Mouse (Mus musculus): ENCODE results near the gene Tet1. TPM values are rescaled to one million over a fixed set of nuclear protein-coding genes. Genes with fewer than 3 reads are reported as not detected.

Gene Tet1
- polyA plus RNA-seq, 1 experiment from 2014 or later, result 22.8 TPM

DNA sequence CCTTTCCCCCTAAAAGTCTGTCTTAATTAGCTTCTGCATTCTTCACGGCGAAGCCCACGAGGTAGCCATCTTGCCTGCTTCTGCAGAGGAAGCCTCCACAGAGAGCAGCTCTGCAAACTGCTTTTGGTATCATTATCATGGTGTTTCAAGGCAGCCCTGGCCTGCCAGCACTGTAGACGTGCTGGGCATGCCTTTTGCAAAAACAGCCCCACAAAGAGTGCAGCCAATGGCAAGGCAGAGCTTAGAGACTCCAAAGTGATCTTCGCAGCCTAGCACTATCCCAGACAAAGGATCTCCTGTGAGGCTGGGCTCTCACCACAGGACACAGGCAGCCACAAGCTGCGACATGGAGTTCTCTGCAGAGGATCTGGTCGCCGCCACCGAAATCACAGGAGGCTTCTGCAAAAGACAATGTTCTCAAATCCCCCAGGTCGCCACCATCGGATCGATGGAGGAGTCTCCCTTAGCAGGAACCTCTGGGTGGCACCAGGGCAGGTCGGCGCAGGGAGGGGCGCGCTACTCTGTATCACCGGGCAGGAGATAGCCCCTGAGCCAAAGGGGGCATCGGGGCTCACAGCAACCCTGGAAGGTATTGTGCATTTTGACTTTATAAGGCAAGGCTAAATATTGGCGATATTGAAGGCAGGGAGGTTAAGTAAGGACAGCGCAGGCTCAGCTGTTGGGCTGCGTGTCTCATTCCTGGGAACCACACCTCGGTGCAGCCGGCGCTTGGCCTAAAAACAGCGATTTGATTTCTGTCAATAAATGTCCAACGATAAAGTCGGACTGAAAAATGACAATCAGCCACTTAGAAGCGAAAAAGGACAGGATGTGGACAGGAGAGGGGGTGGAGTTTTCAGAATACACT lies 43.4 kb downstream of the Tet1 start:
- Histone ChIP-seq H3K9ac (peak overlapping the region; percentile 57), H3K27ac (peak overlapping the region; percentile 86), H3K36me3 (0 out of 2 replicates have a peak, but pooled peaks cover 4% of the 10 kb centered on the region), H3K4me3 (peak overlapping the region; percentile 48), H3K9me3 (no peaks in the 10 kb centered on the region), H3K27me3 (no peaks in the 10 kb centered on the region), H3K4me1 (peaks cover 24% of the 10 kb centered on the region), H3K4me2 (peak overlapping the region; percentile 84)
- peak; percentile 92 for ATAC-seq (ENCODE audit: insufficient number of reproducible peaks, low FRiP score, low TSS enrichment, low read depth)
- WGBS, result 2% methylated on average over 28 of the region's 28 CpGs

DNA sequence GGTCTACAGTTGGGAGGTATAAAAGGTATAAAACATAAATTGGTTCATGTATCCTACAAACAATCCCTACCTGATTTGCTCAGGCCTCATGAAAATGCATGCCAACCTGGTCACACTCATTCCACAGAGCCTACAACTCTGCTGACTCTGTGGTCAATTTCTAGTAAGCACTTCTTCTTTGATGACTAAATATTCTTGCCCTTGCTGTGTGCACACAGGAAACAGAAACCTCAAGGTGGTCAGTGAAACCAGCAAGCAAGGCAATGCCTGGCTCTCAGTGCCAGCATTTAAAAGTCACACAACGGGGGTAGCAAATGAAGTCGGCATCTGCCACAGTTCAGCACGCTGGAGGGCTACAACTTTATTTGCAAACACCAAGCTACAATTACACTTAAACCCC lies 45.2 kb downstream of the Tet1 start:
- 49% methylated on average over 3 of the region's 3 CpGs for WGBS
- no peak overlapping the region for H3K9ac ChIP-seq
- H3K36me3 ChIP-seq, result 0 out of 2 replicates have a peak, but pooled peaks cover 4% of the 10 kb centered on the region
- no peak overlapping the region for H3K27ac ChIP-seq
- no peaks in the 10 kb centered on the region for H3K9me3 ChIP-seq
- peak overlapping the region; percentile 35 for H3K4me2 ChIP-seq
- peaks cover 24% of the 10 kb centered on the region for H3K4me1 ChIP-seq
- ATAC-seq (ENCODE audit: insufficient number of reproducible peaks, low FRiP score, low TSS enrichment, low read depth), result no peak
- H3K27me3 ChIP-seq, result no peaks in the 10 kb centered on the region
- 0 out of 2 replicates have a peak overlapping the region, but pooled peaks have one; percentile 20 for H3K4me3 ChIP-seq

DNA sequence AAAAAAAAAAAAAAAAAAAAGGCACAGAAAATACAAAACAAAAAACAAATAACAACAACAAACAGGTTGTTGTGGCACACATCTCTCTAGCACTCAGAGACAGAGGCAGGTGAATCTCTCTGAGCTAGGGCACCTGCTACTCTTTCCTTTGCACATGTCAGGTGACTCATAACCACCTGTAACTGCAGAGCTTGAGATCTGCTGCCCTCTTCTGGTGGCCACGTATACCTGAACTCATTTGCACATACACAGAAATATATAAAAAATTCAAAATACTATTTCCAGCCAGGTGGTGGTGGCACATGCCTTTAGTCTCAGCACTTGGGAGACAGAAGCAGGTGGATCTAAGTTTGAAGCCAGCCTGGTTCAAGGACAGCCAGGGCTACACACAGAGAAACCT lies 46.4 kb downstream of the Tet1 start:
- 0 out of 2 replicates have a peak, but pooled peaks cover 4% of the 10 kb centered on the region for H3K36me3 ChIP-seq
- no peak overlapping the region for H3K27ac ChIP-seq
- WGBS, result 97% methylated on average over 1 of the region's 1 CpGs
- no peak overlapping the region for H3K9ac ChIP-seq
- H3K4me2 ChIP-seq, result no peak overlapping the region
- no peaks in the 10 kb centered on the region for H3K27me3 ChIP-seq
- no peak for ATAC-seq (ENCODE audit: insufficient number of reproducible peaks, low FRiP score, low TSS enrichment, low read depth)
- H3K4me1 ChIP-seq, result peaks cover 27% of the 10 kb centered on the region
- no peaks in the 10 kb centered on the region for H3K9me3 ChIP-seq
- H3K4me3 ChIP-seq, result no peak overlapping the region

DNA sequence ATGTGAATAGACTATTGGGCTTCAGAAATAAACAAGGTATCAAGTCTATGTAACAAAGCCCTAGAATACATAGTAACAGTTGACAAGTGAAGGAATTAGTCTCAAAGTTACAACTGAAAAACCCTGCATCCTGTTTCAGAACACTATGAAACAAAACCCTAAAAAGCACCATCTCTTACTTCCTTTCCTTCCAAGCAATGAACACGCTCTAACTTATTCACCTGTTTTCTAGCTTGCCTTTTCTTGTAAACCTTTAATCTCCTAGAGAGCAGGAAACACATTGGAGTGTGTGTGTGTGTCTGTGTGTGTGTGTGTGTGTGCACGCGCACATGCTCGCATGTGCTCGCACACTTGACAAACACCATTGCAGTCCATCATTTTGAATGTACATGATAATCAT lies 49.8 kb downstream of the Tet1 start:
- WGBS, result 88% methylated on average over 5 of the region's 5 CpGs
- H3K4me2 ChIP-seq, result no peak overlapping the region
- no peak overlapping the region for H3K9ac ChIP-seq
- no peak overlapping the region for H3K27ac ChIP-seq
- 0 out of 2 replicates have a peak, but pooled peaks cover 4% of the 10 kb centered on the region for H3K36me3 ChIP-seq
- ATAC-seq (ENCODE audit: insufficient number of reproducible peaks, low FRiP score, low TSS enrichment, low read depth), result no peak
- H3K4me3 ChIP-seq, result no peak overlapping the region
- H3K4me1 ChIP-seq, result peaks cover 7% of the 10 kb centered on the region
- H3K27me3 ChIP-seq, result no peaks in the 10 kb centered on the region
- no peaks in the 10 kb centered on the region for H3K9me3 ChIP-seq

DNA sequence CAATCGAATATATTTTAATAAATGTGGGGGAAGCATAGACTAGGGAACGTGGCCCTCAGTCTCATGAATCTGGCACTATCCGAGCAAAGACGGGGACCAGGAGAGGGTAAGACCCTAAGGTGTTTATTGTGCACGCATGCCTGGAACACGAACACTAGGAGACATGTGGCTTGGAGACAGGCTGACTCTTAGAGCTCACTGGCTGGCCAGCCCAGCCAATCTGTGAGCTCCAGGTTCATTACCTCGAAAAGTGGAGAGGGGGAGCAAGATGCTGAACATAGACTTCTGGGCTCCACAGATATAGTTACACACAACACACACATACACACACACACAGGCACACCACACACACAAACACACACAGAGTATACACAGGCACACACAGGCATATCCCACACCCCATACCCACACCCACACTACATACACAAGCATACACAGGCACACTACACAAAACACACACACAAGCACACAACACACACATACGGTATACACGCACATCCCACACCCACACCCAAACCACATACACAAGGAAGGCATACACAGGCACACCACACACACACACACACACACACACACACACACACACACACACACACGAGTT lies 52.0 kb downstream of the Tet1 start:
- Histone ChIP-seq H3K36me3 (no peaks in the 10 kb centered on the region), H3K4me1 (peaks cover 6% of the 10 kb centered on the region; the same call in 1 of the 2 replicates), H3K27ac (no peak overlapping the region), H3K27me3 (no peaks in the 10 kb centered on the region), H3K9me3 (no peaks in the 10 kb centered on the region), H3K9ac (no peak overlapping the region), H3K4me3 (no peak overlapping the region), H3K4me2 (no peak overlapping the region)
- WGBS, result 49% methylated on average over 10 of the region's 10 CpGs
- ATAC-seq (ENCODE audit: insufficient number of reproducible peaks, low FRiP score, low TSS enrichment, low read depth), result no peak

DNA sequence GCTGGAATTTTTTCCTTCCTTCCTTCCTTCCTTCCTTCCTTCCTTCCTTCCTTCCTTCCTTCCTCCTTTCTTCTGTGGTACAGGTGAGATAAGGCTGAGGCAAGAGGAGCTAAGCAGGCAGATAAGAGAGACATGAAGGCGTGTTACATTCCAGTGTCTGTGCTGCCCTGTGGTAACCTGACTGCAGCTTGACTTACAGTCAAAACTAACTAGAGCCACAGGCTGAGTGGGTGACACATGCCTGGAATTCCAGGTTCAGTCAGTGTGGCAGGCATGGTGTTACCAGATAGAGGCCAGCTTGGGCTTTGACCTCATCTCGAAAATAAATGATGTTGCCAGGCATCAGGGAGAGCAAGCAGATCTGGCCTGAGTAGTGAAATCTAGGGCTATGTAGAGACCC lies 53.8 kb downstream of the Tet1 start:
- Histone ChIP-seq H3K27me3 (no peaks in the 10 kb centered on the region), H3K36me3 (no peaks in the 10 kb centered on the region), H3K9ac (no peak overlapping the region), H3K4me2 (no peak overlapping the region), H3K4me1 (peaks cover 6% of the 10 kb centered on the region; the same call in 1 of the 2 replicates), H3K27ac (no peak overlapping the region), H3K9me3 (no peaks in the 10 kb centered on the region), H3K4me3 (no peak overlapping the region)
- no peak for ATAC-seq (ENCODE audit: insufficient number of reproducible peaks, low FRiP score, low TSS enrichment, low read depth)
- WGBS, result 57% methylated on average over 2 of the region's 2 CpGs

DNA sequence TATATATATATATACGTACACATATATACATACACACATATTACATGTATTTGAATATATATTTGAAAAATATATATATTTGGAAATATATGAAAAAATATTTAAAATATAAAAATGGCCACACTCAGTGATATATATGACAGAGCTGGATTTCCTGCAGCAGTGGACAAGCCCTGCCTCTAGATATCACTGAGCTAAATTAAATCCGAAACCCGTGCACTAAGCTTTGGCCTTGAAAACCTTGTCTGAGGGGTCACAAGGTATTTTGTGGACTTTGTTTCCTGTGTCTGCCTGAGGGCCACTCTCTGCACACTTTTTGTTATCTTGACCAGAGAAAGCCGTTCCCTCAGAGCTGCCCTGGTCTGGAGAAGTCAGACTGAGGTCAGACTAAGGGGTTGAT lies 54.2 kb downstream of the Tet1 start:
- Histone ChIP-seq H3K9ac (no peak overlapping the region), H3K27ac (no peak overlapping the region), H3K4me3 (no peak overlapping the region), H3K4me2 (no peak overlapping the region), H3K9me3 (no peaks in the 10 kb centered on the region), H3K27me3 (no peaks in the 10 kb centered on the region), H3K36me3 (no peaks in the 10 kb centered on the region), H3K4me1 (peaks cover 6% of the 10 kb centered on the region; the same call in 1 of the 2 replicates)
- no peak for ATAC-seq (ENCODE audit: insufficient number of reproducible peaks, low FRiP score, low TSS enrichment, low read depth)
- 79% methylated on average over 4 of the region's 4 CpGs for WGBS

DNA sequence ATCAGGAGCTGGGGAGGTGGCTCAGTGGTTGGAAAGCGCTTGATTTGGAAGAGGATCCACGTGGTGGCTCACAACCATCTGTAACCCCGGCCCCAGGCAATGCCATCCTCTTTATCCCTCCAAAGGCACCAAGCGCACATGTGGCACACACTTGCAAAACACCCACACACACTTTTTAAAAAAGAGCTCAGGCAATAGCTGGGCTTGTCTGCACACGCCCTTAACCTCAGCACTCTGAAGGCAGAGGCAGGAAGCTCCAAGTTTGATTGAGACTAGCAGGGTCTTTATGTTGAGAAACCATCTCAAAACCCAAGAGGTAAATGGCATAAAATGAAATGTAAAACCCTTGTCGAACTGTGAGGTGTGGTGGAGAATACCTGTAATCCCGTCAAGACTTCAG lies 57.2 kb downstream of the Tet1 start:
- no peaks in the 10 kb centered on the region for H3K9me3 ChIP-seq
- WGBS, result 74% methylated on average over 7 of the region's 7 CpGs
- H3K4me1 ChIP-seq, result peaks cover 8% of the 10 kb centered on the region
- H3K27me3 ChIP-seq, result no peaks in the 10 kb centered on the region
- no peaks in the 10 kb centered on the region for H3K36me3 ChIP-seq
- H3K9ac ChIP-seq, result no peak overlapping the region
- H3K4me2 ChIP-seq, result no peak overlapping the region
- no peak overlapping the region for H3K27ac ChIP-seq
- H3K4me3 ChIP-seq, result no peak overlapping the region
- no peak for ATAC-seq (ENCODE audit: insufficient number of reproducible peaks, low FRiP score, low TSS enrichment, low read depth)

DNA sequence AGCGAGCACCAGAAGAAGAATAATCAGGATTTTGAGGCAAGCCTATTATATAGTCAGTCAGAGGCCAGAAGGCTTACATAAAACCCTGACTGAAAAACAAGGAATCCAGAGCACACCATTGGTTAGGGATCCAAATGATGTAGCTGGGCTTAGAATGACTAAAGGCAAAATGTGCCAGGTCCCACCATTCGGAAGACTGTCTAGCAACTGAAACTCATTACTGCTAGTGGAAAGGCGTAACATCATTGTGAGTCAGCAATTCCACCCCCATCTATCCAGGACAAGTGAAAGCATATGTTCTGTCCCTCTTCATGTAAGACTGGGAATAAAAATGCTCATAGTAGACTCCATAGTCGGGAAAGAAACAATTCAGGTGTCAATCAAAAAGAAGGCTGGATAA lies 57.8 kb downstream of the Tet1 start:
- H3K27ac ChIP-seq, result peak overlapping the region; percentile 4; the same call in 1 of the 2 replicates
- no peak overlapping the region for H3K4me2 ChIP-seq
- H3K4me3 ChIP-seq, result no peak overlapping the region
- ATAC-seq (ENCODE audit: insufficient number of reproducible peaks, low FRiP score, low TSS enrichment, low read depth), result 0 out of 2 replicates have a peak, but pooled peaks have one; percentile 58
- no peaks in the 10 kb centered on the region for H3K36me3 ChIP-seq
- 60% methylated on average over 4 of the region's 4 CpGs for WGBS
- H3K9ac ChIP-seq, result no peak overlapping the region
- H3K9me3 ChIP-seq, result no peaks in the 10 kb centered on the region
- H3K27me3 ChIP-seq, result no peaks in the 10 kb centered on the region
- peaks cover 9% of the 10 kb centered on the region; the same call in 1 of the 2 replicates for H3K4me1 ChIP-seq

DNA sequence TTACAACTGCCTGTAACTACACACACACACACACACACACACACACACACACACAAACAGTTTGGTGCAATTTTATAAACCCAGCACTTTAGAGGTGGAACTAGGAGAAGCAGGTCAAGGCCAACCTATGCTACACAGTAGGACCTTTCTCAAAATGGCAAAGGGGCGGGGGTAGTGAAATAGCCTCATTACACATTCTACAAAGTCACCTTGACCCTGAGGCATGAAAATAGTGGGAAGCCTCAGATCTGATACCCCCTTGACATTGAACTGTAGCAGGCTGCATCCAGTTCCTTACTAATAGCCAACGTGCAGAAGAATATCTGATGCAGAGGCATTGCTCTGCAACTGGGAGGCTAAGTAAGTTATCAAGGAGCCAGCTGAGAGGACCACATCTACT lies 60.0 kb downstream of the Tet1 start:
- H3K27me3 ChIP-seq, result no peaks in the 10 kb centered on the region
- peaks cover 12% of the 10 kb centered on the region for H3K4me1 ChIP-seq
- no peak for ATAC-seq (ENCODE audit: insufficient number of reproducible peaks, low FRiP score, low TSS enrichment, low read depth)
- H3K27ac ChIP-seq, result no peak overlapping the region
- no peak overlapping the region for H3K4me2 ChIP-seq
- no peak overlapping the region for H3K9ac ChIP-seq
- WGBS, result 88% methylated on average over 2 of the region's 2 CpGs
- H3K4me3 ChIP-seq, result no peak overlapping the region
- no peaks in the 10 kb centered on the region for H3K9me3 ChIP-seq
- no peaks in the 10 kb centered on the region for H3K36me3 ChIP-seq

DNA sequence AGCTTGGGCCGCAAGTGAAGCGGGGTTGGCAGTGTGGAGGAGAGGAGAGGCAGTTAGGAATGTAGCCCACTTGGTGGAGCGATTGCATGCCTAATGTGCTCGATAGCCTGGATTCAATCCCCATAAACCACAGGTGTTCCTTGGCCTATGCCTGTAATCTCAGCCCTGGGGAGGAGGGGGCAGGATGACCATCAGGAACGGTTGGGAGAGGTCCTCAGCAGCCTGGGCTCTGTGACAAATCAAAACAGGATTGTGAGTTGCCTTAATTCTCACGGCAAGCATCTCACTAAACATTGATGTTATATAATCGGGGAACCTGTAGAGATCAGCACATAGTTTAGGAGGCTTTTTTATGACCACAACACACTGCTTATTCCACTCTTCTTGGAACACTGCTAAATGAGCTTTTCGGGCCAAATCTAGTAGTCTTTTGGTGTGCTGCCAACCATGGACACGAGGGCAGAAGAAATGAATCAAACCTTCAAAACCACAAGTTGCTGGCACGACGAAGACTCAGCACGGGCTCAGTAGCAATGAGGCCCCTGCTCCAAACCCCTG lies 61.6 kb downstream of the Tet1 start:
- Histone ChIP-seq H3K9ac (no peak overlapping the region), H3K4me2 (no peak overlapping the region), H3K4me3 (no peak overlapping the region), H3K27me3 (no peaks in the 10 kb centered on the region), H3K36me3 (no peaks in the 10 kb centered on the region), H3K9me3 (no peaks in the 10 kb centered on the region), H3K27ac (peak overlapping the region; percentile 34; the same call in 1 of the 2 replicates), H3K4me1 (peaks cover 16% of the 10 kb centered on the region)
- ATAC-seq (ENCODE audit: insufficient number of reproducible peaks, low FRiP score, low TSS enrichment, low read depth), result no peak
- WGBS, result 49% methylated on average over 12 of the region's 12 CpGs

Measured in limb, embryonic 15.5 days (tissue).